Mouse (Mus musculus): ENCODE data around the gene Sbk3. TPM values are rescaled to one million over a fixed set of nuclear protein-coding genes. Genes with fewer than 3 reads are reported as not detected.

Sbk3 gene
- not detected for total RNA-seq (2023)

DNA sequence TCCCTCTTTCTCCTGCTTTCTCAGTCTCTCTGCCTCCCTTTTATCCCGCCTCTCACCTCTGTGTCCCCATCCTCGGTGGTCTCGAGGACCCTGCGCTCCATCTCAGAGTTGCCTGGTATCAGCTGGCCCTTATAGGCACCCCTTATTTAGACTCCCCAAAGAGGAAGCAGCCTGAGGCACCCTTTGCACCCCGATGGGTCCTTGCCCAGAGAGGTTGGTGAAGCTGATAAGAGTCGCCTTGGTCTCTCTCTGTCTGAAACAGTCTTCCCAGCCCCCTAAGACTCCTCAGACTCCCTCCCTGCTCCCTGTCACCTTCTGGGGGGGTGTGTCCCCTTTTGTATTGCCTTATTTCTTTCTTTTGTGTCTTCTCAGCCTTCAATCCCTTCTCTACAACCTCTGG lies at the start of gene Sbk3:
Gene Sbk3 (minus strand): TSS at position 101 of the 400 bp plus-strand sequence.

DNA sequence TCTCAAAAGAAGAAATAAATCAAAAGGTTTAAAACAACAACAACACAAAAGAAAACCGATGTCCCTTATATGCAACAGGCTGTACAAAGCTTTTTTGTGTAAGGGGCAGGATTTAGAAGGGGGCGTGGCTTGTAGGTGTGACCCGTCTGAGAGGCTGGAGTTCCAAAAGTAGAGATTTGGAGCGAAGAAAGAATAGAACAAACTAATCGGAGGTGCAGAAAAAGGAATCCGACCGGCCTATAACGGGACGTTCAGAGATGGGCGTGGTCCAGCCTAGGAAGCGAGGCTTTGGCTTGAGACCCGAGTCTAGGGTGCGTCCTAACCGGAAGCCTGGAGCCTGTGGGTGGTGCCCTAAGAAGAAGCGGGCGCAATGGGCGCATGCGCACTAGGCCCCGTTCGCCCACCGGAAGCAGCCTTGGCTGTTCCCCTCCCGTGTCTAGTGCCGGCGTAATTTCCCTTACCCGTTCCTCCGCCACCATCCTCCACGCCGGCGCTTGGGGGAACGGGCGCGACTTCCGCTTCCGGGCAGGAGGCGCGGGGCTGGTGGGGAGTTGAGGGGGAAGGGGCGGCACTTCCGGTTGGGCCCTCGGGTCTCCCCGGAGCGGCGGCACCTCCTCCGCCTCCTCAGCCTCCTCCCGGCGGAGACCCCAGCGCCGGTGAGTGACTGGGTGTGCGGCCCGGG lies 49.2 kb upstream of the Sbk3 start, which contains the start of the genes Zfp865 and Ccdc106:
Gene Zfp865 (plus strand): TSS at position 377 of the 682 bp plus-strand sequence.
Gene Ccdc106 (plus strand): TSS at position 554 of the 682 bp plus-strand sequence.

DNA sequence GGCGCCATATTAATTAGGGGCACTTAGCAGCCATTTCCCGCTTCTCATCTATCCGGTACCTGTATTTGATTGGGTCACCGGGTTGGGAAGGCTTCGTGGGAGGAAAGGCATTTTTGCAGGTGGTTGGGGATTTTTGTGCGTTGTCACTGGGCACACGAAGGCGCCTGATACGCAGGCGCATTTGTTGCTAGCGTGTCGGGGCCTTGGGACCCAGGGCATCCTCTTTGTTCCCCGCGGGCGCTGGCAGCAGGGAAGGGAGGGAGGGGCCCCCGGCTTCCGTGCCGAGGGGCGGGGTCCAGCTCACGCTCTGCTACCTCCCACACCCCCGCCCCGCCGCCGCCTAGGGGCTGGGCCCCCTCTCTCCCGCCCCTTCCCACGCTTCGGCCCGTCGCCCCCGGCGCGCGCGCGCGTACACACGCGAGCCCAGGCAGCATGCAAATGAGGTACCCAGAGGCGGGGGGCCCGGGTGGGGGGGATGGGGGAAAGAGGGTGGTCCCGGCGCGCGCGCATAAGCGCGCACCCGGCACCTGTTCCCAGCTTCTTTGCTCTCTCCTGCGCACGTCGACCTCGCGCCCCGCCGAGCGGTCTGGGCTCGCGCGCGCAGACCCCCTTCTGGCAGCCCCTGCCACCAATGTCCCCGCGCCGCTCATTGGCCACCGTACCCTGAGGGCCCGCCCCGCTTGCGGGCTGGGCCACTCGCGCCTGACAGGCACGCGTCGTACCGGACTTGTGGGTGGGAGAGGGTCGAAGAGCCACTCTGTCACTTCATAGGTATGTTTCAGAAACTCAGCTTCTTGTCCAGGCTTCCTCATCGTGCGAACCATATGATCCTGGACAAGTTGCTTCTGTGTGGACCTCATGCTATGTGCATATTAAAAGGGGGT lies 44.4 kb upstream of the Sbk3 start, which contains the start of gene Gm44973:
Gene Gm44973 (plus strand): TSS at position 379 of the 884 bp plus-strand sequence.

DNA sequence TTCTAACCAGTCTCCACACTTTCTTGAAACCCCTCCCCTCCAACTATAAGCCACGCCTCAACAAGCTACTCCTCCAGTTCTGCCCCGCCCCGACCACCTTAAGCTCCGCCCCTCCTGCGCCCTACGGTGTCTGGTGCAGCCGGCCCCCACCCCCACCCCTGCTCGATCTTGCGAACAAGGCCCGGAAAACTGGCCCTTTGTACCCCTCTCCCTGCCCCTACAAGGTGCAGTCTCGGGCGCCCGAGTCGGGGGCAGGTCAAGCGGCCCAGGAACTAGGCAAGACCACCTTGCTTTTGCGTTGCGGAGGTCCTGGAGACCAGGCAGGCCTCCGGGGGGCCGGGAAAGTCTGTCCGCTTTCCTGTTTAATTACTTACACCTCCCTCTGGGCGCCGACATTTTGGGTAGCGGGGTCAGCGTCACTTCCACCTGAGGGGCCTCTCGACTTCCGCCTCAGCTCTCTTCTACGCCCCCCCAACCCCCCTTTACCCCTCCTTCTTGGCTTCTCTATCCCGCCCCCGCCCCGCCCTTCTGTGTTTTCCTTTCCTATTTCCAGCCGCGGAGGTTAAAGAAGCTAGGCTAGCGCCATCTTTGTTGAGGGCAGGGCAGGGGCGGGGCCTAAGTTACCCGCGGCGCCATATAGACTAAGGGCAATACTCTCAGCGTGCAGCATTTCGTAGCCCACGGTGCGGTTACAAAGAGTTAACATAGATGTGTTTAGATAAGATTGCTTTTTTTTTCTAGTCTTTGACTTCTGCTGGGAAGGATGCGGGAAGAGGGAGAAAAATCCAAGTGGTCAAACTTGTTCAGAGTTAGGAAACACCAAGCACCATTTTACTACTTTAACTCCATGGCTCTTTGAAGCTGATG lies 43.5 kb upstream of the Sbk3 start, which contains the start of the genes Zfp524 and Fiz1:
Gene Zfp524 (plus strand): TSS at position 165 of the 867 bp plus-strand sequence.
Gene Fiz1 (minus strand): TSS at position 447 of the 867 bp plus-strand sequence.

DNA sequence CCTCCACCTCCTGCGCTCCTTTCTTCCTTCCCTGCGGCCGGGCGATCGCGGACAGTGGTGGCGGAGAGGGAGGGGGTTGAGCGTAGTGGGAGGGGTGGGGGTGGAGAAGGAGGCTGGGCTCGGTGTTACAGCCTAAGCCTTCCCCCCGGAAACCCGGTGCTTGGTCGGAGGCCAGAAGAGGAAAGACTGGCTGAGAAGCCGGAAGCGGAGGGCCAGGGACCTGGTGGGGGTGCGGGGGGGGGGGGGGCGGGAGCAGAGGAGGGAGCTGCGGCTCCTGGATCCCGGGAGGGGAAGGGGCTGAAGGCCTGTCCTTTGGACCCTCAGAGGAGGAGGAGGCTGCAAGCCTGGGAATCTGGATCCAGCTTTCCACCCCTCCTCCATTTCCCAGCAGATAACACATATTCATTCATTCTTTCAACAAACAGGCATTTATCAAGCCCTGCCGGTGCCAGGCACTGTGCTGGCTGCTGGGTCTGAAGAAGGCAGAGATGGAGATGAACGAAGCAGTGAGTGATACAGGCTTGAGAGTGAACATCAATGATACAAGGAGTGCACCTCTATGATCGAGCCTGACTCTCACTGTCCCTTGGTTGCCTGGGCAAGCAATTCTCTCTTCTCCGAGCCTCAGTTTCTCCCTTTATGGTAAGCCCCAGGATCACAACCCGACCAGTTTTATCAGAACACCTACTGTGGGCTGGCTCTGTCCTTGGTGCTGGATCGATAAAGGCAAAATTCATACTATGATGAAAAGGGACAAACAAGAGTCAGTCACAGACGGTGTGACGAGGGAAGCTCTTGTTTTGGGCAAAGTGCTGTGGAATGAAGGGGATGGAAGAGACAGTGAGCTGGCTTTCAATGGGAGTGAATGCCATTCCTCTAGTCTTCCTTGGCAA lies 25.3 kb upstream of the Sbk3 start, which contains the start of gene Zfp579:
Gene Zfp579 (minus strand): TSS at position 156 of the 893 bp plus-strand sequence.

DNA sequence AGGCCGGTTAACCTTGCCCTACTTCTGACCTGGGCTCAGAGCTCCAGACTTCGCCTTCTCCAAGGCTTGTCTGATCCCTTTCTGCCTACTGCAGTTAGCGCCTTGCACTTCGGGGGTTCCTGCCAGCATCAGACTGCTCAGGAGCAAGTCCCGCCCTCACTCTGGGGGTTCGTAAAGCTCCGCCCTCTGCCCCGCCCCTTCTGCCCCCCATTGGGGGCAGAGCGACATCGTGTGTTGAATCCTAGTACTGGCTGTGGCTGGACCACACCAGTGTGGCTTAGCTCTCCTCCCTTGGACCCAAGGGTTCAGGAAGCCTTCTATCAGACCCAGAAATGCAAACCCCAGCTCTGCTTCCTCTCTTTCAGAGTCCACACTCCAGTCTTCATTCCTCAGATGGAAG lies 6.7 kb downstream of the Sbk3 start, which contains the start of gene Sbk2:
Gene Sbk2 (minus strand): TSS at position 135 of the 400 bp plus-strand sequence.

DNA sequence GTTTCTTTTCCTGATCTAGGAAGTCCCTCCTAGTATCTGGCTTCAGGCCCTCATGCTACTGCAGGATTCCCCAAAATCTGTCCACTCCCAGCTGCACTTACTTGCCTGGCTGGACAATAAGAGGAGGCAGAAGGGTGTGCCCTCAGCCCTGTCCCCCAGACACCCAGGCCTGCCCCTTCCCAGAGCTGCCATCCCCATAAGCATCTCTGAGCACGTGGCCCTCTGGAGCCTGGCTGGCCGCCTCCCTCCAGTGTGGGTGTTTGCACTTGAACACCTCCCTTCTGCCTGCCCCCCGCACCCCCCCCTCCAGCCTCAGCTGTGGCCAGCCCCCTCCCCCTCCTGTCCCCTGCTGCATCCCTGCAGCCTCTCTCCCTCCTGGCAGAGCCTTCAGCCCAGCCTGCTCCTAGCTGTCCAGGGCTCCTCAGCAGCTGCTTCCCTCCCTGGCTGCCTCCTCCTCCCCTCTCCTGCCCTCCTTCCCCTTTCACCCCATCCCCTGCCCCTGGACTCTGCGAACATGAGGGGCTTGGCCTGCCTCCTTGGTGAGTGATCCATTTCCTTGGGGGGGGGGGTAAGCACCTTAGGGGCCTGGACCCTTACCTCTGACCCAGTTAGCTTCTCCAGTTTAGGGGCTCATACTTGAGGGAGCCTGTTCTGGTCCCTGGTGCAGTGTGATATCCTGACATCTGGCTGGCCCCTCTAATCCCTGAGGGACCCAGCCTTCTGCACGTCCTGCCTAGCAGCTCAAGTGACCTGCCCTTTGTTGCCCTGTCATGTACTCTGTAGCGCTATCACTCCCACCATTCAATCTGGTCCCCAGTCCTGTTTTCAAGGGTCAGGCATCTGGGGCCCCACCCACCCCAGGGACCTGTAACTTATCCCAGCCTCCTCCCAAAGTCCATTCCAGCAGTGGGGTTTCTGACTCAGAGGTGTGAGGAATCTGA lies 45.3 kb downstream of the Sbk3 start, which contains the start of gene Ssc5d:
Gene Ssc5d (plus strand): TSS at position 345 of the 941 bp plus-strand sequence.

DNA sequence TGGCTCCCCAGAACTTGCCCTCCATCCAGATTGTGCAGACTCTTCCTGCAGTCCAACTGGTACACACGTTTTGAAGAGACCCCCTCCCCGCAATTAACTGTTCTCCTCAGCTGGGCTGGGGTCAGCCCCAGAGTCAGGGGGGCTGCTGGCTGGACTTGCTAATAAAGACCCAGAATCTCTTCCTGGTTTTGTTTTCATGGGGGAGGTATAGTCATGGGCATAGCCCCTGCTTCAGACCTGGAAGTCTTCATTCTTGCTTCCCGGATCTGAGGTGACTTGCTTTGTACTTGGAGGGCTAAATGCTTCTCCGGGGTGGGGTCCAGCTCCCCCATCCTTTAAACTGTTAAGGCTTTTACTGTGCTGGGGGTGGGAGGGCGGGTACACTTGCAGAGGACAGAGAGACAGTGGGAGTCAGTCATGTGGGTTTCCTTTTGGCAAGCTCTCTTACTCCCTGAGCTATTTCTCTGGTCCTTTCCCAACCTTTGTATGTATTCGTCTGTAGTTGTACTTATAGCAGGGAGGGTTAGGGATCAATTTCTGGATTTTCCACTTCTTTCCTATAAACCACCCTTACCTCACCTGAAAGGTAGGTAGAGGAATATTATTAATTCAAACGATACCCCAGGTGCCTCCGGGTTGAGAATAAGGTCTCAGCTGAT lies 49.0 kb downstream of the Sbk3 start, which contains the start of gene Nat14:
Gene Nat14 (plus strand): TSS at position 205 of the 659 bp plus-strand sequence.

Other genes starting within 250 kb of the Sbk3 start
- gene Tmem150b, start 245.9 kb downstream of the Sbk3 start, total RNA-seq (2023) = under 1 TPM; 0.21 to 0.76 TPM
- gene Kmt5c, start 231.1 kb downstream of the Sbk3 start, total RNA-seq (2023) = 10 to 100 TPM; 66.9 to 85.4 TPM
- 1 to 10 TPM; 2.1 to 4.0 TPM for gene Cox6b2, start 218.1 kb downstream of the Sbk3 start, total RNA-seq (2023)
- gene Fam71e2, start 199.9 kb downstream of the Sbk3 start, total RNA-seq (2023) = not detected
- not detected for gene Il11, start 188.3 kb downstream of the Sbk3 start, total RNA-seq (2023)
- not detected for gene Tmem190, start 188.2 kb downstream of the Sbk3 start, total RNA-seq (2023)
- gene Tmem238, start 181.5 kb downstream of the Sbk3 start, total RNA-seq (2023) = 1 to 10 TPM; 1.4 to 2.7 TPM
- gene Rpl28, start 178.3 kb downstream of the Sbk3 start, total RNA-seq (2023) = 1,000 to 10,000 TPM; 2,356 to 2,505 TPM
- gene Ube2s, start 158.6 kb downstream of the Sbk3 start, total RNA-seq (2023) = 100 to 1,000 TPM; 160 to 166 TPM
- gene Shisa7, start 126.5 kb downstream of the Sbk3 start, total RNA-seq (2023) = under 1 TPM; 0.23 to 0.36 TPM
- 1 to 10 TPM; 4.1 to 4.2 TPM for gene Isoc2b, start 100.9 kb downstream of the Sbk3 start, total RNA-seq (2023)
- gene Isoc2a, start 94.0 kb downstream of the Sbk3 start, total RNA-seq (2023) = 10 to 100 TPM; 10.4 to 13.5 TPM
- not detected for gene Gm36210, start 64.7 kb downstream of the Sbk3 start, total RNA-seq (2023)
- gene Zfp628, start 56.0 kb downstream of the Sbk3 start, total RNA-seq (2023) = 10 to 100 TPM; 30.9 to 32.3 TPM
- 10 to 100 TPM; 10.5 to 10.7 TPM for gene Nat14, start 49.1 kb downstream of the Sbk3 start, total RNA-seq (2023)
- 1 to 10 TPM in 1 of 2 experiments, under 1 TPM in 1; 0.73 to 1.3 TPM for gene Ssc5d, start 45.4 kb downstream of the Sbk3 start, total RNA-seq (2023)
- 1 to 10 TPM in 1 of 2 experiments, not detected in 1; 1.4 TPM for gene Sbk2, start 6.8 kb downstream of the Sbk3 start, total RNA-seq (2023)
- gene Zfp579, start 25.0 kb upstream of the Sbk3 start, total RNA-seq (2023) = 10 to 100 TPM; 33.7 to 35.1 TPM
- gene Zfp524, start 43.2 kb upstream of the Sbk3 start, total RNA-seq (2023) = 10 to 100 TPM; 16.2 to 17.2 TPM
- gene Fiz1, start 43.5 kb upstream of the Sbk3 start, total RNA-seq (2023) = 10 to 100 TPM; 49.3 to 54.1 TPM
- not detected for gene Gm44973, start 44.3 kb upstream of the Sbk3 start, total RNA-seq (2023)
- 10 to 100 TPM; 56.0 to 56.5 TPM for gene Zfp865, start 49.2 kb upstream of the Sbk3 start, total RNA-seq (2023)
- gene Ccdc106, start 49.4 kb upstream of the Sbk3 start, total RNA-seq (2023) = 1 to 10 TPM in 1 of 2 experiments, not detected in 1; 1.2 TPM
- gene 4632433K11Rik, start 63.0 kb upstream of the Sbk3 start, total RNA-seq (2023) = under 1 TPM in 1 of 2 experiments, not detected in 1; 0.55 TPM
- gene Zfp784, start 67.3 kb upstream of the Sbk3 start, total RNA-seq (2023) = 1 to 10 TPM; 5.9 TPM
- 1 to 10 TPM; 5.6 to 7.3 TPM for gene Zfp580, start 80.4 kb upstream of the Sbk3 start, total RNA-seq (2023)
- gene U2af2, start 91.0 kb upstream of the Sbk3 start, total RNA-seq (2023) = 100 to 1,000 TPM; 454 to 464 TPM
- gene Epn1, start 109.1 kb upstream of the Sbk3 start, total RNA-seq (2023) = 100 to 1,000 TPM; 107 to 112 TPM
- not detected for gene Rfpl4, start 145.8 kb upstream of the Sbk3 start, total RNA-seq (2023)
- not detected for gene Rasl2-9, start 154.8 kb upstream of the Sbk3 start, total RNA-seq (2023)
- gene Vmn1r55, start 178.5 kb upstream of the Sbk3 start, total RNA-seq (2023) = not detected
- gene Vmn1r56, start 225.6 kb upstream of the Sbk3 start, total RNA-seq (2023) = not detected
- gene Vmn1r57, start 247.3 kb upstream of the Sbk3 start, total RNA-seq (2023) = not detected